Mouse (Mus musculus) kidney, adult 2 months (tissue): ENCODE measurements around the gene Srsf1. TPM values are rescaled to one million over a fixed set of nuclear protein-coding genes. Genes with fewer than 3 reads are reported as not detected.

Source experiments
- DNase-seq: peaks from one replicate; pipeline ENCODE4 v3.0.0; 2021
- H3K27ac ChIP-seq: fragments of 200-500 bp; 2 replicates; pipeline ENCODE4 v1.5.1; 2012; ENCODE audit warnings: low read depth, low read length, control low read depth, inconsistent platforms; ENCODE audit not compliant: insufficient read depth
- H3K27me3 ChIP-seq: fragments of 200-500 bp; replicated peaks from 2 replicates; pipeline ENCODE4 v1.6.1; 2012; ENCODE audit warnings: mild to moderate bottlenecking, moderate library complexity, low read length, inconsistent platforms; ENCODE audit not compliant: control insufficient read depth, insufficient read depth
- H3K36me3 ChIP-seq: fragments of 200-500 bp; 2 replicates; pipeline ENCODE4 v1.6.1; 2012; ENCODE audit warnings: mild to moderate bottlenecking, moderate library complexity, low read length, inconsistent platforms; ENCODE audit not compliant: control insufficient read depth, insufficient read depth
- H3K4me1 ChIP-seq: fragments of 200-500 bp; 2 replicates; pipeline ENCODE4 v1.6.1; 2011; ENCODE audit warnings: low read length; ENCODE audit not compliant: control insufficient read depth, insufficient read depth
- H3K4me3 ChIP-seq: fragments of 200-500 bp; 2 replicates; pipeline ENCODE4 v1.5.1; 2011; ENCODE audit warnings: mild to moderate bottlenecking, low read depth, low read length, control low read depth; ENCODE audit not compliant: insufficient read depth
- CTCF ChIP-seq: fragments of 200-500 bp; conservative IDR thresholded peaks from 2 replicates; pipeline ENCODE4 v1.5.1; 2011; ENCODE audit warnings: low read depth, mild to moderate bottlenecking, control low read depth, low read length, moderate library complexity, mixed read lengths; ENCODE audit not compliant: insufficient read depth, insufficient read length
- POLR2A ChIP-seq: fragments of 200-500 bp; IDR thresholded peaks from one replicate; pipeline ENCODE4 v1.6.1; 2011; ENCODE audit warnings: low read depth, low read length, control low read depth
- WGBS: fragments of 180-500 bp; shearing (Covaris S2); methylation state at CpG from one replicate; pipeline ENCODE4 v1.1.7; 2018; 5-methylcytosine and 5-hydroxymethylcytosine counted together
- polyA plus RNA-seq: library from polyadenylated mRNA; depleted of rRNA; stranded (reverse); fragments of >200 nt; gene quantifications from 2 replicates; pipeline ENCODE4 v1.2.3, GENCODE M21; 2012; rRNA removed

The Srsf1 gene
- polyA plus RNA-seq, 1 experiment, result 56.6 TPM

GRCm38 (mm10) chr11:88100170-88100569 is 53.0 kb downstream of the Srsf1 start:
- no peak for TF ChIP-seq CTCF
- TF ChIP-seq POLR2A, result no peak
- H3K4me3 ChIP-seq, result no peak overlapping the region; the same call in 1 of the 2 replicates
- peak overlapping the region; percentile 95 for H3K27ac ChIP-seq
- no peaks in the 10 kb centered on the region for H3K36me3 ChIP-seq
- DNase-seq, result no peak
- 47% methylated on average over 4 of the region's 4 CpGs for WGBS
- H3K27me3 ChIP-seq, result no peaks in the 10 kb centered on the region
- H3K4me1 ChIP-seq, result no peaks in the 10 kb centered on the region; the same call in 1 of the 2 replicates

Other genes starting within 250 kb of the Srsf1 start
- gene Lpo, start 219.1 kb upstream of the Srsf1 start, polyA plus RNA-seq, result 0.22 and 0.50 TPM in 2 replicates
- gene Mks1, start 194.2 kb upstream of the Srsf1 start, polyA plus RNA-seq, result 9.6 and 11.3 TPM in 2 replicates
- gene Epx, start 171.8 kb upstream of the Srsf1 start, polyA plus RNA-seq, result not detected in 2 replicates
- gene Olfr462, start 155.1 kb upstream of the Srsf1 start, polyA plus RNA-seq, result not detected in 2 replicates
- not detected in 2 replicates for gene Olfr463, start 150.0 kb upstream of the Srsf1 start, polyA plus RNA-seq
- gene Olfr464, start 126.4 kb upstream of the Srsf1 start, polyA plus RNA-seq, result not detected in 2 replicates
- 136 and 169 TPM in 2 replicates for gene Dynll2, start 59.8 kb upstream of the Srsf1 start, polyA plus RNA-seq
- 17.9 and 21.4 TPM in 2 replicates for gene Vezf1, start 20.9 kb downstream of the Srsf1 start, polyA plus RNA-seq
- 16.5 and 18.5 TPM in 2 replicates for gene Cuedc1, start 50.7 kb downstream of the Srsf1 start, polyA plus RNA-seq
- gene Mrps23, start 157.0 kb downstream of the Srsf1 start, polyA plus RNA-seq, result 53.0 and 61.6 TPM in 2 replicates
- 0.34 and 0.61 TPM in 2 replicates for gene Ccdc182, start 246.7 kb downstream of the Srsf1 start, polyA plus RNA-seq